Mouse (Mus musculus) embryonic fibroblast, embryonic 13.5 days (primary cell): ENCODE measurements around the gene Serac1.

Experiments
- CTCF ChIP-seq: IDR thresholded peaks from 2 replicates; pipeline ENCODE4 v1.5.1; 2011; ENCODE audit warnings: mild to moderate bottlenecking, control low read depth, low read length, moderate library complexity, borderline replicate concordance; ENCODE audit not compliant: insufficient read depth
- POLR2A ChIP-seq: IDR thresholded peaks from 2 replicates; pipeline ENCODE4 v1.6.1; 2011; ENCODE audit warnings: low read depth, mild to moderate bottlenecking, control low read depth, low read length, moderate library complexity

DNA sequence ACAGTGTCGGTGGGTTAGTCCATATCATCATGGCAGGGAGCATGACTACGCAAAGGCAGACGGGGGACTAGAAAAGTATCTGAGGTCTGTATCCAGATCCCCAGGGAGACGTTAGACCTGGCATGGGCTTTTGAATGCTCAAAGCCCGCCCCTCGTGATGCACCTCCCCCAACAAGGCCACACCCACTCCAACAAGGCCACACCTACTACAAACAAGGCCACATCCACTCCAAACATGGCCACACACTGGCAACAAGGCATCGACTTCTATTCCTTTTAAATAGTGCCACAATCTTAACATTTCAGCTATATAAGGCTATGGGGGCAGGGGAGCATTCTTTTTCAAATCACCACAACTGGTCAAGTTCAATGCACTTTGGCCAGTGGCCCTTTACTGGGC, 58.9 kb downstream of the Serac1 start:
- TF ChIP-seq CTCF (no peak), POLR2A (no peak)
